Mouse (Mus musculus): ENCODE measurements at regions not wholly inside any gene's neighbourhood (a gene's known extent, or its start where the extent isn't known, plus 50 kb on each side); places are given as distances from the start of the nearest gene placed in this dataset.
A peak's percentile ranks its signal among the peaks of the same experiment; 100 is the strongest.

- no peak for DNase-seq
These were observed 61.9 kb downstream of the Pdcl3 start for GRCm38 (mm10) chr1:39047316-39047715.

GRCm38 (mm10) chr1:39057304-39057703, 71.9 kb downstream of the Pdcl3 start:
- no peak for DNase-seq

- no peak for DNase-seq
These were observed 77.1 kb downstream of the Pdcl3 start for GRCm38 (mm10) chr1:39062509-39062908.

- no peak for DNase-seq
These were observed 78.4 kb downstream of the Pdcl3 start for GRCm38 (mm10) chr1:39063666-39064385.

GRCm38 (mm10) chr1:39064781-39065180, 79.4 kb downstream of the Pdcl3 start:
- DNase-seq, result no peak

- no peak for DNase-seq
These were observed 82.5 kb downstream of the Pdcl3 start for GRCm38 (mm10) chr1:39067901-39068300.

GRCm38 (mm10) chr1:39069086-39069655, 83.8 kb downstream of the Pdcl3 start:
- no peak for DNase-seq

GRCm38 (mm10) chr1:39069676-39070075, 84.3 kb downstream of the Pdcl3 start:
- no peak for DNase-seq

GRCm38 (mm10) chr1:39075966-39076365, 90.6 kb downstream of the Pdcl3 start:
- peak; percentile 35 for DNase-seq

GRCm38 (mm10) chr1:39078584-39079315, 93.3 kb downstream of the Pdcl3 start:
- no peak for DNase-seq

GRCm38 (mm10) chr1:39083911-39084826, 98.8 kb downstream of the Pdcl3 start:
- DNase-seq, result no peak

GRCm38 (mm10) chr1:39086273-39086672, 100.9 kb downstream of the Pdcl3 start:
- peak; percentile 35 for DNase-seq

- DNase-seq, result no peak
These were observed 103.7 kb upstream of the Npas2 start for GRCm38 (mm10) chr1:39089875-39090274.

- no peak for DNase-seq
These were observed 102.4 kb upstream of the Npas2 start for GRCm38 (mm10) chr1:39091121-39091520.

GRCm38 (mm10) chr1:39091638-39092037, 101.9 kb upstream of the Npas2 start:
- no peak for DNase-seq

GRCm38 (mm10) chr1:39093291-39093690, 100.2 kb upstream of the Npas2 start:
- no peak for DNase-seq

- no peak for DNase-seq
These were observed 99.5 kb upstream of the Npas2 start for GRCm38 (mm10) chr1:39094001-39094400.

GRCm38 (mm10) chr1:39095901-39096300, 97.6 kb upstream of the Npas2 start:
- no peak for DNase-seq

GRCm38 (mm10) chr1:39096726-39097125, 96.8 kb upstream of the Npas2 start:
- no peak for DNase-seq

GRCm38 (mm10) chr1:39097499-39097898, 96.0 kb upstream of the Npas2 start:
- DNase-seq, result no peak

GRCm38 (mm10) chr1:39098154-39098553, 95.4 kb upstream of the Npas2 start:
- DNase-seq, result no peak

- no peak for DNase-seq
These were observed 94.3 kb upstream of the Npas2 start for GRCm38 (mm10) chr1:39099246-39099645.

Measured in adrenal gland, adult 2 months (tissue).